Mouse (Mus musculus): Measurements from ENCODE around the gene Paox.

- TF ChIP-seq POLR2A (IDR thresholded peaks at IDR 0.05; ENCODE audit: borderline replicate concordance, extremely low read depth, insufficient read depth, insufficient read length, poor library complexity, severe bottlenecking) (no peak), CTCF (IDR thresholded peaks at IDR 0.05; ENCODE audit: borderline replicate concordance, extremely low read depth, insufficient read depth, insufficient read length) (no peak)
Measured at GRCm38 (mm10) chr7:140167950-140168349, 52.4 kb downstream of the Paox start.

Data from brain, embryonic 14.5 days (tissue).